Mouse (Mus musculus) regulatory T cell (primary cell): ENCODE measurements around the gene Ubxn2a.

Experiments
- in situ Hi-C: fragments of 300-600 bp; cut with MboI, MseI; formaldehyde crosslinking; loops from one replicate; pipeline ENCODE4 v1.15.1; 2025; ENCODE audit warnings: high pct_unique_total_duplicates

Gene Ubxn2a

GRCm38 (mm10) chr12:4840010-4840409 is 67.5 kb downstream of the Ubxn2a start:
- in situ Hi-C loops = no loop called here

GRCm38 (mm10) chr12:4836959-4837358 is 70.5 kb downstream of the Ubxn2a start:
- in situ Hi-C loops = loop anchor here (5.0 kb wide), 1 partner anchor 75 kb away; no protein-coding TSS in a partner anchor
